9 mouse cellular contexts compared by ENCODE assay signal in the genomic region with DNA sequence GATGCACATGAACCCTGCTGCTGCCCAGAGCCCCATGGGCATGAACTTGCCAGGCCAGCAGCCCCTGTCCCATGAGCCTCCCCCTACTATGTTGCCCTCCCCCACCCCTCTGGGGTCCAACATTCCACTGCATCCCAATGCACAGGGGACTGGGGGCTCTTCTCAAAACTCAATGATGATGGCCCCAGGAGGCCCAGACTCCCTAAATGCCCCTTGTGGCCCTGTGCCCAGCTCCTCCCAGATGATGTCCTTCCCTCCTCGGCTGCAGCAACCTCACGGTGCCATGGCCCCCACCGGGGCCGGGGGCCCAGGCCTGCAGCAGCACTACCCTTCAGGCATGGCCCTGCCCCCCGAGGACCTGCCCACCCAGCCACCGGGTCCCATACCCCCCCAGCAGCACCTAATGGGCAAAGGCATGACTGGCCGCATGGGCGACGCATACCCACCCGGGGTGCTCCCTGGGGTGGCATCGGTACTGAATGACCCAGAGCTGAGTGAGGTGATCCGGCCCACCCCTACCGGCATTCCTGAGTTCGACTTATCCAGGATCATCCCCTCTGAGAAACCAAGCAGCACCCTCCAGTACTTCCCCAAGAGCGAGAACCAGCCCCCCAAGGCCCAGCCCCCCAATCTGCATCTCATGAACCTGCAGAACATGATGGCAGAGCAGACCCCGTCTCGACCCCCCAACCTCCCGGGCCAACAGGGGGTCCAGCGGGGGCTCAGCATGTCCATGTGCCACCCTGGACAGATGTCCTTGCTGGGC. TPM values are rescaled to one million over a fixed set of nuclear protein-coding genes. Genes with fewer than 3 reads are reported as not detected.
DNase-seq lines count a peak whose midpoint lies in the region; ATAC-seq and TF ChIP-seq lines count a peak whose summit lies in the region.
"Had no signal": no experiment of that assay in that cellular context is flagged by ENCODE, and none has a peak within 500 bp of the region (broad histone marks: within the 10 kb centered on the region; RNA-seq: fewer than 3 reads in every experiment).

No protein-coding gene starts in this region.

- WGBS in lung, embryonic 15.5 days, result 74% methylated on average over 19 of the region's 19 CpGs
- 76% methylated on average over 18 of the region's 19 CpGs for WGBS in embryonic facial prominence, embryonic 14.5 days
- 83% methylated on average over 19 of the region's 19 CpGs for WGBS in hindbrain, embryonic 12.5 days
- WGBS in liver, postnatal 0 days (ENCODE audit: insufficient replicate concordance), result 87% methylated on average over 19 of the region's 19 CpGs

- H3K9ac ChIP-seq in lung, embryonic 15.5 days, result peak overlapping the region; percentile 29; the same call in 1 of the 2 replicates
- H3K9ac ChIP-seq in embryonic facial prominence, embryonic 14.5 days (ENCODE audit: low read depth, low read length), result peak overlapping the region; percentile 52
- H3K9ac ChIP-seq in hindbrain, embryonic 12.5 days, result no peak overlapping the region
- peak overlapping the region; percentile 55; the same call in 1 of the 2 replicates for H3K9ac ChIP-seq in liver, postnatal 0 days (replicated peaks)

- H3K27ac ChIP-seq in lung, embryonic 15.5 days, result peak overlapping the region; percentile 64
- H3K27ac ChIP-seq in embryonic facial prominence, embryonic 14.5 days (replicated peaks; ENCODE audit: low read depth, low read length), result peak overlapping the region; percentile 87
- H3K27ac ChIP-seq in hindbrain, embryonic 12.5 days, result no peak overlapping the region
- peak overlapping the region; percentile 62; the same call in 1 of the 2 replicates for H3K27ac ChIP-seq in liver, postnatal 0 days (ENCODE audit: low read depth)

- peak overlapping the region; percentile 26; the same call in 1 of the 2 replicates for H3K4me3 ChIP-seq in lung, embryonic 15.5 days
- no peak overlapping the region for H3K4me3 ChIP-seq in embryonic facial prominence, embryonic 14.5 days (ENCODE audit: low read depth, low read length)
- no peak overlapping the region for H3K4me3 ChIP-seq in hindbrain, embryonic 12.5 days
- no peak overlapping the region for H3K4me3 ChIP-seq in liver, postnatal 0 days (ENCODE audit: low read depth, low read length)

- ATAC-seq in lung, embryonic 15.5 days (ENCODE audit: borderline replicate concordance, extremely low read depth, low FRiP score, low TSS enrichment), result no peak
- no peak for ATAC-seq in embryonic facial prominence, embryonic 14.5 days (ENCODE audit: low read depth)
- ATAC-seq in hindbrain, embryonic 12.5 days (ENCODE audit: low FRiP score), result 0 out of 2 replicates have a peak, but pooled peaks have one; percentile 11
- no peak for ATAC-seq in liver, postnatal 0 days
- no peak for ATAC-seq in granulocyte monocyte progenitor cell, adult 5-6 weeks (replicated peaks; ENCODE audit: poor library complexity, severe bottlenecking)

- TF ChIP-seq EP300 in liver, postnatal 0 days (IDR thresholded peaks at IDR 0.05; ENCODE audit: low read depth), result no peak

- H3K9me3 ChIP-seq in lung, embryonic 15.5 days, result no peaks in the 10 kb centered on the region
- no peaks in the 10 kb centered on the region for H3K9me3 ChIP-seq in embryonic facial prominence, embryonic 14.5 days (ENCODE audit: control insufficient read depth, low read length)
- no peaks in the 10 kb centered on the region for H3K9me3 ChIP-seq in hindbrain, embryonic 12.5 days (replicated peaks)
- H3K9me3 ChIP-seq in liver, postnatal 0 days (ENCODE audit: low read length), result no peaks in the 10 kb centered on the region

- DNase-seq in lung, postnatal 14 days, result no peak
- no peak for DNase-seq in embryonic facial prominence, embryonic 14.5 days (ENCODE audit: low spot score)
- DNase-seq in liver, postnatal 0 days, result no peak
- DNase-seq in urinary bladder, adult 18-20 months (ENCODE audit: low spot score in 2 of 2), result no peak

- peaks cover 52% of the 10 kb centered on the region for H3K36me3 ChIP-seq in lung, embryonic 15.5 days
- peaks cover 56% of the 10 kb centered on the region for H3K36me3 ChIP-seq in embryonic facial prominence, embryonic 14.5 days (ENCODE audit: control insufficient read depth, insufficient read depth, low read length)
- peaks cover 44% of the 10 kb centered on the region for H3K36me3 ChIP-seq in hindbrain, embryonic 12.5 days
- peaks cover 10% of the 10 kb centered on the region for H3K36me3 ChIP-seq in liver, postnatal 0 days (replicated peaks; ENCODE audit: insufficient read depth, low read length)

- peaks cover 56% of the 10 kb centered on the region for H3K4me1 ChIP-seq in lung, embryonic 15.5 days
- peaks cover 41% of the 10 kb centered on the region for H3K4me1 ChIP-seq in embryonic facial prominence, embryonic 14.5 days (ENCODE audit: control insufficient read depth, insufficient read depth, low read length)
- peaks cover 38% of the 10 kb centered on the region for H3K4me1 ChIP-seq in hindbrain, embryonic 12.5 days
- peaks cover 39% of the 10 kb centered on the region for H3K4me1 ChIP-seq in liver, postnatal 0 days (ENCODE audit: insufficient read depth)

- TF ChIP-seq CTCF in liver, postnatal 0 days (IDR thresholded peaks at IDR 0.05; ENCODE audit: low read depth), result no peak

- H3K4me2 ChIP-seq in lung, embryonic 15.5 days, result peak overlapping the region; percentile 58
- H3K4me2 ChIP-seq in embryonic facial prominence, embryonic 14.5 days (ENCODE audit: low read depth, low read length), result peak overlapping the region; percentile 54
- peak overlapping the region; percentile 54 for H3K4me2 ChIP-seq in hindbrain, embryonic 12.5 days (replicated peaks)
- peak overlapping the region; percentile 74; the same call in 1 of the 2 replicates for H3K4me2 ChIP-seq in liver, postnatal 0 days (ENCODE audit: low read depth, low read length)

- no peaks in the 10 kb centered on the region for H3K27me3 ChIP-seq in lung, embryonic 15.5 days
- H3K27me3 ChIP-seq in embryonic facial prominence, embryonic 14.5 days (replicated peaks; ENCODE audit: control insufficient read depth, insufficient read depth, low read length), result no peaks in the 10 kb centered on the region
- H3K27me3 ChIP-seq in hindbrain, embryonic 12.5 days, result peaks cover 8% of the 10 kb centered on the region
- no peaks in the 10 kb centered on the region for H3K27me3 ChIP-seq in liver, postnatal 0 days (ENCODE audit: insufficient read depth, low read length)

RNA-seq across cellular contexts. Expression of a gene that starts 26.3 kb away (rescaled TPM):
- polyA plus RNA-seq in lung, embryonic 15.5 days (2015; fragmentation: Nextera tagmentation; extraction: Ambion mirVana), result 17.1 and 17.3 TPM in 2 replicates
- 16.9 and 18.7 TPM in 2 replicates for polyA plus RNA-seq in embryonic facial prominence, embryonic 14.5 days (2014; fragmentation: Nextera tagmentation; extraction: Ambion mirVana)
- 12.3 and 15.5 TPM in 2 replicates for polyA plus RNA-seq in hindbrain, embryonic 12.5 days (2016; fragmentation: Nextera tagmentation; extraction: Ambion mirVana)
- 2.0 and 2.2 TPM in 2 replicates for polyA plus RNA-seq in liver, postnatal 0 days (2015; fragmentation: Nextera tagmentation; extraction: Ambion mirVana)
- total RNA-seq in granulocyte monocyte progenitor cell, adult 5-6 weeks (2014; fragmentation: Nextera tagmentation), result 8.7 and 13.0 TPM in 2 replicates
- total RNA-seq in granulocyte monocyte progenitor cell, adult 5-6 weeks (2017), result 1.6 and 2.6 TPM in 2 replicates

RNA-seq across cellular contexts. Expression of a gene that starts 52.8 kb away (rescaled TPM):
- polyA plus RNA-seq in lung, embryonic 15.5 days (2015; fragmentation: Nextera tagmentation; extraction: Ambion mirVana), result not detected in 2 replicates
- polyA plus RNA-seq in embryonic facial prominence, embryonic 14.5 days (2014; fragmentation: Nextera tagmentation; extraction: Ambion mirVana), result 0.13 and 0.35 TPM in 2 replicates
- not detected in 2 replicates for polyA plus RNA-seq in hindbrain, embryonic 12.5 days (2016; fragmentation: Nextera tagmentation; extraction: Ambion mirVana)
- polyA plus RNA-seq in liver, postnatal 0 days (2015; fragmentation: Nextera tagmentation; extraction: Ambion mirVana), result 0.32 and 0.55 TPM in 2 replicates
- total RNA-seq in granulocyte monocyte progenitor cell, adult 5-6 weeks (2014; fragmentation: Nextera tagmentation), result not detected in 2 replicates
- not detected in 2 replicates for total RNA-seq in granulocyte monocyte progenitor cell, adult 5-6 weeks (2017)

RNA-seq across cellular contexts. Expression of a gene that starts 54.1 kb away (rescaled TPM):
- 1.3 and 1.5 TPM in 2 replicates for polyA plus RNA-seq in lung, embryonic 15.5 days (2015; fragmentation: Nextera tagmentation; extraction: Ambion mirVana)
- 1.7 and 2.3 TPM in 2 replicates for polyA plus RNA-seq in embryonic facial prominence, embryonic 14.5 days (2014; fragmentation: Nextera tagmentation; extraction: Ambion mirVana)
- not detected in 2 replicates for polyA plus RNA-seq in hindbrain, embryonic 12.5 days (2016; fragmentation: Nextera tagmentation; extraction: Ambion mirVana)
- polyA plus RNA-seq in liver, postnatal 0 days (2015; fragmentation: Nextera tagmentation; extraction: Ambion mirVana), result not detected in 2 replicates
- not detected in 2 replicates for total RNA-seq in granulocyte monocyte progenitor cell, adult 5-6 weeks (2014; fragmentation: Nextera tagmentation)
- not detected in 2 replicates for total RNA-seq in granulocyte monocyte progenitor cell, adult 5-6 weeks (2017)
- polyA plus RNA-seq: brain, embryonic 14.5 days; large intestine, adult 2 months had no signal
